Mouse (Mus musculus) olfactory bulb, adult 2 months (tissue): ENCODE results near the gene Rev1.

Source experiments
- CTCF ChIP-seq: fragments of 200-500 bp; IDR thresholded peaks from 2 replicates; pipeline ENCODE4 v1.5.1; 2012; ENCODE audit warnings: low read depth, mild to moderate bottlenecking, low read length, moderate library complexity; ENCODE audit not compliant: insufficient read depth
- POLR2A ChIP-seq: fragments of 200-500 bp; IDR thresholded peaks from 2 replicates; pipeline ENCODE4 v1.6.1; 2012; ENCODE audit warnings: mild to moderate bottlenecking, low read depth, low read length, moderate library complexity; ENCODE audit not compliant: insufficient read depth

- TF ChIP-seq CTCF (no peak), POLR2A (no peak)
Measured at GRCm38 (mm10) chr1:38103214-38103613, 26.4 kb downstream of the Rev1 start.
